Mouse (Mus musculus): ENCODE measurements around the gene Acox2.

DNA sequence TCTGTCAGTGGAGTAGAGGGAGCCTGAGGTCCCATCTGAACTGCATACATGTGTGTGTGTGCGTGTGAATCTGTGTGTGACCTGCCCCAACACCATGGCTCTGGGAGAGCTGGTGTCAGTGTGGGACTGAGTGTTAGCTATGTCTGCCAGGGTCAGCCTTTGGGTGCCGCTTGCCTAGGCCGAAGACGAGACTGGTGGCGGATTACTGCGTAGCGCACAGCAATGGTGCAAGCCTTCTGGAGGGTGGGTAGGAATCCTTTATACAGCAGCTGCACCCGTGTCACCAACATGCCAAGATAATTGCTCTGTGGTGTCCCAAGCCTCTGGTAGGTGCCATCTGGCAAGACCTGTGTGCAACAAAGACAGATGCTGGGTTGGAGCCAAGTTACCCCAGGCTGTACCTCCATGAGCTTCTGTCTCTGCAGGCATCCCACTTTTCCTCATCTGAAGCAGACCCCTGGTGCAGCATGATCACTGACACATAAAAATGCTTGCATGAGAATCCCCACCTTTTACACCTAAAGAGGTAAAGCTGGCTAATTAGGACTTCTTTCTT is 7.7 kb downstream of the Acox2 start:
- TF ChIP-seq POLR2A (IDR thresholded peaks at IDR 0.05; ENCODE audit: low read depth, low read length) (no peak), CTCF (IDR thresholded peaks at IDR 0.05; ENCODE audit: borderline replicate concordance, insufficient read depth, low read length) (no peak)

All from embryonic fibroblast, embryonic 13.5 days (primary cell).